10 mouse cellular contexts compared by ENCODE assay signal in the genomic region with DNA sequence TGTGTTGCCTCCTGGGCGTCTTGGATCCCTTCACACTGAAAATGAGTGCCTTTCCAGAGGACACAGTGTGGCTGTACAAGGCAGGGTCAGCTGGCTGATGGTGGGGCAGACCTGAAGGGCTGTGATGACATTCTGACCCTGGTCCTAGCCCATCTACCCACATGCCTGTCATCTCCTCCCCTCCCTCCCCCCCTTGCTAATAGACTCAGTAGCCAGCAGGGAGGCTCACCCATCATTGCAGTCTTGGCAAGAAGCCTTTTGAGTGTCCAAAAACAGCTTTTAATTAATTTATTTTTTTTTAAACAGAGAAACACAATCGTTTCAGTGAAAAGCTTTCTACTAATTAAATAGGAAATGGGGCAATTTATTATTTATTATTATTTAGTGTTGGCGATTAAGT.
DNase-seq lines count a peak whose midpoint lies in the region; ATAC-seq lines count a peak whose summit lies in the region.
"Had no signal": no experiment of that assay in that cellular context is flagged by ENCODE, and none has a peak within 500 bp of the region (broad histone marks: within the 10 kb centered on the region; RNA-seq: fewer than 3 reads in every experiment).

No protein-coding gene starts in this region.

- H3K27ac ChIP-seq in heart, embryonic 16.5 days (ENCODE audit: low read length) = no peak overlapping the region
- H3K27ac ChIP-seq in limb, embryonic 12.5 days = no peak overlapping the region
- H3K27ac ChIP-seq: liver, embryonic 12.5 days had no signal

- H3K9me3 ChIP-seq in heart, embryonic 16.5 days (replicated peaks; ENCODE audit: control insufficient read depth, low read length) = no peaks in the 10 kb centered on the region
- H3K9me3 ChIP-seq in limb, embryonic 12.5 days = no peaks in the 10 kb centered on the region
- H3K9me3 ChIP-seq: liver, embryonic 12.5 days had no signal

- H3K36me3 ChIP-seq in heart, embryonic 16.5 days (ENCODE audit: control insufficient read depth, insufficient read depth) = no peaks in the 10 kb centered on the region
- H3K36me3 ChIP-seq in limb, embryonic 12.5 days = no peaks in the 10 kb centered on the region
- H3K36me3 ChIP-seq: liver, embryonic 12.5 days had no signal

- peak overlapping the region; percentile 60 for H3K4me2 ChIP-seq in heart, embryonic 16.5 days (ENCODE audit: low read depth, low read length)
- peak overlapping the region; percentile 46 for H3K4me2 ChIP-seq in limb, embryonic 12.5 days
- H3K4me2 ChIP-seq: liver, embryonic 12.5 days had no signal

- H3K4me1 ChIP-seq in heart, embryonic 16.5 days (ENCODE audit: control insufficient read depth, insufficient read depth, low read length) = peaks cover 7% of the 10 kb centered on the region
- H3K4me1 ChIP-seq in limb, embryonic 12.5 days (replicated peaks) = peaks cover 44% of the 10 kb centered on the region

- no peak for DNase-seq in heart, adult 9 months (ENCODE audit: low spot score in 2 of 2)
- peak; percentile 46 for DNase-seq in retina, postnatal 1 day
- DNase-seq in retina, embryonic 14.5 days (ENCODE audit: low spot score) = no peak
- DNase-seq in adrenal gland, postnatal 25 days = no peak
- DNase-seq in spleen, adult 18-20 months = no peak
- DNase-seq in adrenal gland, adult (ENCODE audit: inconsistent age in 2 of 2, low spot score in 1 of 2) = no peak
- DNase-seq: thymus, adult 2 months had no signal

- no peaks in the 10 kb centered on the region for H3K27me3 ChIP-seq in heart, embryonic 16.5 days (ENCODE audit: control insufficient read depth, insufficient read depth, low read length)
- no peaks in the 10 kb centered on the region for H3K27me3 ChIP-seq in limb, embryonic 12.5 days
- H3K27me3 ChIP-seq: liver, embryonic 12.5 days had no signal

- no peak for ATAC-seq in heart, embryonic 16.5 days (replicated peaks; ENCODE audit: extremely low read depth, insufficient read depth, low FRiP score)
- no peak for ATAC-seq in limb, embryonic 12.5 days (ENCODE audit: insufficient number of reproducible peaks, insufficient read depth, low FRiP score, low TSS enrichment, low read depth)
- ATAC-seq: liver, embryonic 12.5 days had no signal

- no peak overlapping the region for H3K4me3 ChIP-seq in heart, embryonic 16.5 days (ENCODE audit: low read length)
- H3K4me3 ChIP-seq in limb, embryonic 12.5 days (replicated peaks) = no peak overlapping the region
- H3K4me3 ChIP-seq: liver, embryonic 12.5 days had no signal

- no peak overlapping the region for H3K9ac ChIP-seq in heart, embryonic 16.5 days (ENCODE audit: low read length)
- H3K9ac ChIP-seq in limb, embryonic 12.5 days (replicated peaks) = no peak overlapping the region
- H3K9ac ChIP-seq: liver, embryonic 12.5 days had no signal

- 57% methylated on average over 3 of the region's 3 CpGs for WGBS in heart, embryonic 16.5 days
- WGBS in limb, embryonic 12.5 days = 53% methylated on average over 3 of the region's 3 CpGs
